Mouse (Mus musculus) heart, postnatal 0 days (tissue): ENCODE results near the gene Ampd1. TPM values are rescaled to one million over a fixed set of nuclear protein-coding genes. Genes with fewer than 3 reads are reported as not detected.

Source experiments
- ATAC-seq: fragments of 200-750 bp; cut with Nextera tagmentation; 2 replicates; pipeline ENCODE4 v1.8.0; 2017; ENCODE audit warnings: low read depth, moderate number of reproducible peaks, moderate library complexity; ENCODE audit not compliant: insufficient read depth
- DNase-seq: peaks from one replicate; pipeline ENCODE4 v3.0.0-alpha.2; 2016; ENCODE audit warnings: low spot score
- H3K27ac ChIP-seq: fragments of 300-500 bp; sonication (generic); 2 replicates; pipeline ENCODE4 v1.5.1; 2014; ENCODE audit warnings: low read depth, mild to moderate bottlenecking
- H3K27me3 ChIP-seq: fragments of 300-500 bp; sonication (generic); 2 replicates; pipeline ENCODE4 v1.6.1; 2014; ENCODE audit warnings: low read length, mixed read lengths; ENCODE audit not compliant: control insufficient read depth, insufficient read depth
- H3K36me3 ChIP-seq: fragments of 300-500 bp; sonication (generic); replicated peaks from 2 replicates; pipeline ENCODE4 v1.6.1; 2014; ENCODE audit warnings: low read length, mixed read lengths; ENCODE audit not compliant: control insufficient read depth, insufficient read depth
- H3K4me1 ChIP-seq: fragments of 300-500 bp; sonication (generic); 2 replicates; pipeline ENCODE4 v1.6.1; 2014; ENCODE audit warnings: antibody characterized with exemption; ENCODE audit not compliant: control insufficient read depth, insufficient read depth
- H3K4me2 ChIP-seq: fragments of 300-500 bp; sonication (generic); 2 replicates; pipeline ENCODE4 v1.6.1; 2014; ENCODE audit warnings: low read depth, mild to moderate bottlenecking, low read length, moderate library complexity
- H3K4me3 ChIP-seq: fragments of 300-500 bp; sonication (generic); 2 replicates; pipeline ENCODE4 v1.5.1; 2014; ENCODE audit warnings: low read depth, low read length
- H3K9ac ChIP-seq: fragments of 300-500 bp; sonication (generic); replicated peaks from 2 replicates; pipeline ENCODE4 v1.6.1; 2014; ENCODE audit warnings: low read depth, low read length, mixed read lengths
- H3K9me3 ChIP-seq: fragments of 300-500 bp; sonication (generic); replicated peaks from 2 replicates; pipeline ENCODE4 v1.6.1; 2016; ENCODE audit warnings: low read length; ENCODE audit not compliant: control insufficient read depth
- CTCF ChIP-seq: IDR thresholded peaks from 2 replicates; pipeline ENCODE4 v1.5.1; 2016; ENCODE audit warnings: antibody characterized with exemption, control low read depth, low read depth
- EP300 ChIP-seq: IDR thresholded peaks from 2 replicates; pipeline ENCODE4 v1.6.1; 2016; ENCODE audit warnings: antibody characterized with exemption, low read depth
- WGBS: fragments of 180-500 bp; shearing (Covaris S2); extraction: QIAGEN DNeasy Blood & Tissue Kit; methylation state at CpG from one replicate; pipeline ENCODE4 v1.1.7; 2014; 5-methylcytosine and 5-hydroxymethylcytosine counted together
- polyA plus RNA-seq: library from polyadenylated mRNA; unstranded; fragments of >200 nt; fragmentation: Nextera tagmentation; extraction: Ambion mirVana; gene quantifications from 2 replicates; pipeline ENCODE4 v1.2.1, GENCODE M21; 2015
- total RNA-seq: library from RNA; depleted of rRNA; stranded (reverse); fragments of >200 nt; gene quantifications from 2 replicates; pipeline ENCODE4 v1.2.3, GENCODE M21; 2014; ENCODE audit warnings: low replicate concordance

Ampd1 gene
- total and polyA plus RNA-seq, 2 experiments from 2014 or later = not detected

- ATAC-seq (peak; percentile 98), DNase-seq (peak; percentile 89)
- H3K4me1 ChIP-seq = no peaks in the 10 kb centered on the region
- H3K9ac ChIP-seq = peak within 1 kb of the TSS; percentile 89
- no peaks in the 10 kb centered on the region for H3K27me3 ChIP-seq
- H3K36me3 ChIP-seq = peaks cover 67% of the 10 kb centered on the region
- H3K9me3 ChIP-seq = no peaks in the 10 kb centered on the region
- H3K27ac ChIP-seq = peak within 1 kb of the TSS; percentile 89
- peak within 1 kb of the TSS; percentile 79 for H3K4me3 ChIP-seq
- TF ChIP-seq EP300 = peak; percentile 83
- TF ChIP-seq CTCF = no peak
- WGBS = 1% methylated on average over 46 of the region's 46 CpGs
- H3K4me2 ChIP-seq = peak within 1 kb of the TSS; percentile 61
Observed at GRCm38 (mm10) chr3:103058207-103059157, 15.3 kb upstream of the Ampd1 start, which contains the start of gene Nras. Gene Nras, plus strand, starts transcription at chr3:103058285.

- WGBS = 88% methylated on average over 8 of the region's 8 CpGs
- H3K4me2 ChIP-seq = no peak overlapping the region
- H3K9ac ChIP-seq = no peak overlapping the region
- no peaks in the 10 kb centered on the region for H3K4me1 ChIP-seq
- no peaks in the 10 kb centered on the region for H3K27me3 ChIP-seq
- ATAC-seq (no peak), DNase-seq (no peak)
- TF ChIP-seq CTCF (no peak), EP300 (no peak)
- no peak overlapping the region for H3K4me3 ChIP-seq
- no peak overlapping the region for H3K27ac ChIP-seq
- no peaks in the 10 kb centered on the region for H3K9me3 ChIP-seq
- H3K36me3 ChIP-seq = peaks cover 63% of the 10 kb centered on the region
Observed at GRCm38 (mm10) chr3:103066927-103067326, 6.9 kb upstream of the Ampd1 start.

GRCm38 (mm10) chr3:103068971-103069370 is 4.8 kb upstream of the Ampd1 start:
- Histone ChIP-seq H3K4me2 (no peak overlapping the region), H3K27me3 (no peaks in the 10 kb centered on the region), H3K9ac (no peak overlapping the region), H3K4me1 (no peaks in the 10 kb centered on the region), H3K4me3 (no peak overlapping the region), H3K36me3 (peaks cover 43% of the 10 kb centered on the region), H3K9me3 (no peaks in the 10 kb centered on the region), H3K27ac (no peak overlapping the region)
- DNase-seq (no peak), ATAC-seq (no peak)
- 87% methylated on average over 6 of the region's 6 CpGs for WGBS
- TF ChIP-seq EP300 (no peak), CTCF (no peak)

GRCm38 (mm10) chr3:103075871-103076270 is 2.1 kb downstream of the Ampd1 start:
- Histone ChIP-seq H3K27me3 (no peaks in the 10 kb centered on the region), H3K27ac (no peak overlapping the region), H3K9ac (no peak overlapping the region), H3K36me3 (no peaks in the 10 kb centered on the region), H3K4me1 (no peaks in the 10 kb centered on the region), H3K4me3 (no peak overlapping the region), H3K9me3 (no peaks in the 10 kb centered on the region), H3K4me2 (no peak overlapping the region)
- 80% methylated on average over 9 of the region's 9 CpGs for WGBS
- ATAC-seq (no peak), DNase-seq (no peak)
- TF ChIP-seq EP300 (no peak), CTCF (no peak)

- Histone ChIP-seq H3K27ac (no peak overlapping the region), H3K4me2 (no peak overlapping the region), H3K4me1 (no peaks in the 10 kb centered on the region), H3K9me3 (no peaks in the 10 kb centered on the region), H3K9ac (no peak overlapping the region), H3K36me3 (no peaks in the 10 kb centered on the region), H3K27me3 (no peaks in the 10 kb centered on the region), H3K4me3 (no peak overlapping the region)
- DNase-seq (no peak), ATAC-seq (no peak)
- 78% methylated on average over 9 of the region's 9 CpGs for WGBS
- TF ChIP-seq CTCF (no peak), EP300 (no peak)
Observed at GRCm38 (mm10) chr3:103076476-103076875, 2.7 kb downstream of the Ampd1 start.
